Mouse (Mus musculus): ENCODE results near the gene Akap6. TPM values are rescaled to one million over a fixed set of nuclear protein-coding genes. Genes with fewer than 3 reads are reported as not detected.

The Akap6 gene
- polyA plus RNA-seq, 2 experiments = under 0.01 to 0.01 TPM

DNA sequence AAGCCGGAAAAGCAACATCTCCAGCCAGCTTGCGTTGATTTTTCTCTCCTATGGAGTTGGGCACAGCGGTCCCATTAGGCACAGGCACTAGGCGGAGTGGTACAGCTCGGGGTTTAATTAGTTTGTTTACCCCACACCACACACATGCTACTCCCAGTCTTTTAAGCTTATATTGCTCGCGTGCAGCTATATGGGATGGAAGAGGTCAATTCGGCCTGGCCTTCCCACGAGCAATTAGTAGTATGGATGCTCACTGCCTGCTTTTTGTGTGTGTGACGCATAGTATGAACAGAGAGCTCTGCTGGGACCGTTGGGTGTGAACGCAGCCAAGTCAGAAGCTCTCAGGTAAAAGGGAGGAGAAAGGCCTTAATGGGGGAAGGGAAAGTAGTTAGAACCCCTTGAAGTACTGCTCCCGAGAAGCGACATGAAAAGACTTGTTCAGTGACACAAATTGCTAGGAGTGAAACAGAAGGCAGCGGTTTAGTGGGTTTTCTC is 1.6 kb downstream of the Akap6 start:
- Histone ChIP-seq H3K4me3 (ENCODE audit: insufficient read depth in 1 of 2, low read depth in 2 of 2, low read length in 2 of 2) (no peak overlapping the region), H3K4me1 (replicated peaks; ENCODE audit: control insufficient read depth in 2 of 2, insufficient read depth in 2 of 2, low read length in 1 of 2) (peaks cover 0 to 11% of the 10 kb centered on the region in 2 experiments; a peak in 1 of 4 replicates), H3K4me2 (ENCODE audit: low read depth) (peak overlapping the region; percentile 52), H3K27ac (no peak overlapping the region), H3K27me3 (ENCODE audit: control insufficient read depth, insufficient read depth, low read length) (no peaks in the 10 kb centered on the region), H3K36me3 (replicated peaks; ENCODE audit: control insufficient read depth, insufficient read depth, low read depth) (no peaks in the 10 kb centered on the region), H3K9me3 (ENCODE audit: control insufficient read depth, low read length) (no peaks in the 10 kb centered on the region), H3K9ac (replicated peaks) (no peak overlapping the region)
- WGBS (ENCODE audit: insufficient replicate concordance) = 54% methylated on average over 15 of the region's 15 CpGs
- TF ChIP-seq CTCF (IDR thresholded peaks at IDR 0.05; ENCODE audit: low read depth) = no peak
- no peak for TF ChIP-seq EP300 (IDR thresholded peaks at IDR 0.05; ENCODE audit: low read depth)
- DNase-seq (ENCODE audit: low read depth in 3 of 3, low spot score in 3 of 3) (no peak), ATAC-seq (ENCODE audit: insufficient read depth) (peak; percentile 32; the same call in 1 of the 2 replicates)

DNA sequence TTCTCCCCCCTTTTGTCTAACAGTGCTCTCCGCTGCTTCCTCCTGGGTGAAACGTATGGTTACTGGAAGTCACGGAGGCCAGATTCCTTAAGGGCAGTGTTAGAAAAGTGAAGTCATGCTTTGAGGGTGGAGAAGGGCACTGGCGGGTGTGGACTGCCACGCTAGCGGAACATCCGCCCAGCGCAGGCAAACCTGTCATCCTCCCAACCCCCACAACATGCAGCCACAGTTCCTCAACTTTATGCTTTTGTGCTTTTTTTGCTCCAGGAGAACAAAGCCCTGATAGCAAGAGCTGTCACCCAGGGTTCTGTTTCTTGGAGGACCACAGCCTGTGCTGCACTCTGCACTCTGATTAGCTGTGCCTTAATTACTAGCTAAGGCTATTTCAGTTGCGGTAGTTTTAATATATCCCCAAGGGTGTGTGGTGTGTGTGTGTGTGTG is 2.0 kb downstream of the Akap6 start:
- no peak overlapping the region for H3K27ac ChIP-seq
- TF ChIP-seq CTCF (IDR thresholded peaks at IDR 0.05; ENCODE audit: low read depth) = no peak
- 0 out of 2 replicates have a peak, but pooled peaks have one; percentile 14 for TF ChIP-seq EP300 (IDR thresholded peaks at IDR 0.05; ENCODE audit: low read depth)
- no peaks in the 10 kb centered on the region for H3K9me3 ChIP-seq (ENCODE audit: control insufficient read depth, low read length)
- H3K4me3 ChIP-seq (ENCODE audit: insufficient read depth in 1 of 2, low read depth in 2 of 2, low read length in 2 of 2) = no peak overlapping the region
- H3K4me2 ChIP-seq (ENCODE audit: low read depth) = peak overlapping the region; percentile 52
- H3K9ac ChIP-seq (replicated peaks) = no peak overlapping the region
- H3K4me1 ChIP-seq (replicated peaks; ENCODE audit: control insufficient read depth in 2 of 2, insufficient read depth in 2 of 2, low read length in 1 of 2) = peaks cover 0 to 11% of the 10 kb centered on the region in 2 experiments; a peak in 1 of 4 replicates
- ATAC-seq (ENCODE audit: insufficient read depth) (peak; percentile 79), DNase-seq (ENCODE audit: low read depth in 3 of 3, low spot score in 3 of 3) (peak in 1 of 3 experiments; percentile 4)
- H3K36me3 ChIP-seq (replicated peaks; ENCODE audit: control insufficient read depth, insufficient read depth, low read depth) = no peaks in the 10 kb centered on the region
- WGBS (ENCODE audit: insufficient replicate concordance) = 7% methylated on average over 9 of the region's 9 CpGs
- H3K27me3 ChIP-seq (ENCODE audit: control insufficient read depth, insufficient read depth, low read length) = no peaks in the 10 kb centered on the region

DNA sequence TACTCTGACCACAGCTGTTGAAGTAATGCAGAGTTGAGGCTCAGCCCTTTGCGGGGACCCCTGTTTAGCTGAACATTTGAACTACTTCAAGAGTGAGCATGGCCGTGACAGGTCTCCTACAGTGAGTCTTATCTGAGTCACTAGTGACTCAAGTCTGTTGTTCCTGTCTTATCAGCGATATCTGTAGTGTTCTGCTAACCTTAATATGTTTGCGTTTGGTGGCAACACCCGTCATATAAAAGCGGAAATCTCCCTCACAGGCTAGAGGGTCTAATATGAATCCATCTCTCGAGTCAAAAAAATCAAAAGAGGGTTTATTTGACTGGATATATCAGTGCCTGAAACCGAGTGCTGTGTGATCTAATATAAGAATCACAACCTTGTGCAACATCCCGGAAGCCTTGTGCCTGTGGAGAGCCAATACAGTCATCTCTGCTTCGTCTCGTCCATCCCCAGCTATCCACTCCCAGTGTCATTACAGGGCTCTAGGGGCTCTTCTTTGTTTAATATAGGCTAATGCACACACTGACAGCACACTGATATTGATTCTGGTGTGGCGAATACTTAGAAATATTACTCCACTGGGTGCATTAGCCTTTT is 3.3 kb downstream of the Akap6 start:
- DNase-seq (ENCODE audit: low read depth in 3 of 3, low spot score in 3 of 3) (no peak), ATAC-seq (ENCODE audit: insufficient read depth) (no peak)
- H3K9ac ChIP-seq (replicated peaks) = no peak overlapping the region
- no peaks in the 10 kb centered on the region for H3K27me3 ChIP-seq (ENCODE audit: control insufficient read depth, insufficient read depth, low read length)
- H3K27ac ChIP-seq = no peak overlapping the region
- H3K4me2 ChIP-seq (ENCODE audit: low read depth) = no peak overlapping the region
- H3K9me3 ChIP-seq (ENCODE audit: control insufficient read depth, low read length) = no peaks in the 10 kb centered on the region
- no peak overlapping the region for H3K4me3 ChIP-seq (ENCODE audit: insufficient read depth in 1 of 2, low read depth in 2 of 2, low read length in 2 of 2)
- H3K36me3 ChIP-seq (replicated peaks; ENCODE audit: control insufficient read depth, insufficient read depth, low read depth) = no peaks in the 10 kb centered on the region
- 50% methylated on average over 12 of the region's 12 CpGs for WGBS (ENCODE audit: insufficient replicate concordance)
- H3K4me1 ChIP-seq (replicated peaks; ENCODE audit: control insufficient read depth in 2 of 2, insufficient read depth in 2 of 2, low read length in 1 of 2) = peaks cover 0 to 11% of the 10 kb centered on the region in 2 experiments; a peak in 1 of 4 replicates
- TF ChIP-seq CTCF (IDR thresholded peaks at IDR 0.05; ENCODE audit: low read depth) = no peak
- TF ChIP-seq EP300 (IDR thresholded peaks at IDR 0.05; ENCODE audit: low read depth) = no peak

DNA sequence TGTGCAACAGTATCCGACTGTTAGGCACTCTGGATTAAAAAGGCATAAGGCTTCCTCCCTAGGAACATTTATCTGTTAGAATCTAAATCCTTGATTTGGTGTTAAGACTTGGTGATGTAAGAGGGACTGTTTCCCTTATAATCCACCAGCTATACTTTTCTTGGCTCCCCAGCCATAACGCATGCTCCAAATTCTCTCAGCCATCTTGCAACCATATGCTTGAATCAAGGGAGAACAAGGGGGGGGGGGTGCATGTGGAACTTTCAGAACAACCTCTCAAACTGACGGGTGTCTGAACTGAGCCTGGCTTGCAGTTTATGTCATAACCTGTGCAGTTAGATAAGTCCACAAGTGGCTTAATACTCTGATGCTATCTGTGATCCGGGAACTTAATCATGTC is 4.9 kb downstream of the Akap6 start:
- ATAC-seq (ENCODE audit: insufficient read depth) (no peak), DNase-seq (ENCODE audit: low read depth in 3 of 3, low spot score in 3 of 3) (no peak)
- Histone ChIP-seq H3K36me3 (replicated peaks; ENCODE audit: control insufficient read depth, insufficient read depth, low read depth) (no peaks in the 10 kb centered on the region), H3K9me3 (ENCODE audit: control insufficient read depth, low read length) (no peaks in the 10 kb centered on the region), H3K4me2 (ENCODE audit: low read depth) (no peak overlapping the region), H3K4me3 (ENCODE audit: insufficient read depth in 1 of 2, low read depth in 2 of 2, low read length in 2 of 2) (no peak overlapping the region), H3K27me3 (ENCODE audit: control insufficient read depth, insufficient read depth, low read length) (no peaks in the 10 kb centered on the region), H3K27ac (no peak overlapping the region), H3K4me1 (replicated peaks; ENCODE audit: control insufficient read depth in 2 of 2, insufficient read depth in 2 of 2, low read length in 1 of 2) (peaks cover 0 to 11% of the 10 kb centered on the region in 2 experiments; a peak in 1 of 4 replicates), H3K9ac (replicated peaks) (no peak overlapping the region)
- 45% methylated on average over 4 of the region's 4 CpGs for WGBS (ENCODE audit: insufficient replicate concordance)
- TF ChIP-seq EP300 (IDR thresholded peaks at IDR 0.05; ENCODE audit: low read depth) (no peak), CTCF (IDR thresholded peaks at IDR 0.05; ENCODE audit: low read depth) (no peak)

DNA sequence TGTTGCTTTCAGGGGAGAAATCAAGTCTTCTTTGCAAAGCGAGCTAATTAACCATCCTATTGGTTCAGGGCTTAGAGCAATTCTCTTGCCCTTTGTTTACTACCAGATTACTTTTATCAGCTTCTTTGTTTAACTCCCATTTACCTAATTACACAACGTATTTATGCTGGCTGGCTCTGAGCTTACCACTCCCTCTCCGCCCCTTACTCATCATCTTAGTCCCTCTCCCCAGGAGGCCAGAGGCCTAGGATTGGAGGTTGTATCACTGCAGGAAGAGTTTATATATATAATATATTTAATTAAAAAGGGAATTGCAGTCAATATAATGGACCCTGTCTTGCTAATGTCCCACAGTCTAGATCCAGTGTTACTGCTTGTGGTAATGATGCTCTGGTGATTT is 5.6 kb downstream of the Akap6 start:
- 54% methylated on average over 3 of the region's 3 CpGs for WGBS (ENCODE audit: insufficient replicate concordance)
- Histone ChIP-seq H3K9me3 (ENCODE audit: control insufficient read depth, low read length) (no peaks in the 10 kb centered on the region), H3K4me1 (replicated peaks; ENCODE audit: control insufficient read depth in 2 of 2, insufficient read depth in 2 of 2, low read length in 1 of 2) (peaks cover 0 to 11% of the 10 kb centered on the region in 2 experiments; a peak in 1 of 4 replicates), H3K36me3 (replicated peaks; ENCODE audit: control insufficient read depth, insufficient read depth, low read depth) (no peaks in the 10 kb centered on the region), H3K9ac (replicated peaks) (no peak overlapping the region), H3K4me3 (ENCODE audit: insufficient read depth in 1 of 2, low read depth in 2 of 2, low read length in 2 of 2) (no peak overlapping the region), H3K27me3 (ENCODE audit: control insufficient read depth, insufficient read depth, low read length) (no peaks in the 10 kb centered on the region), H3K27ac (no peak overlapping the region), H3K4me2 (ENCODE audit: low read depth) (no peak overlapping the region)
- no peak for TF ChIP-seq CTCF (IDR thresholded peaks at IDR 0.05; ENCODE audit: low read depth)
- ATAC-seq (ENCODE audit: insufficient read depth) (no peak), DNase-seq (ENCODE audit: low read depth in 3 of 3, low spot score in 3 of 3) (no peak)
